Mouse (Mus musculus) embryo, embryonic 11.5 days (tissue): ENCODE data around the gene Ncf1.

ENCODE experiments used
- DNase-seq: peaks from one replicate; pipeline ENCODE4 v3.0.0-alpha.2; 2012; ENCODE audit warnings: low read depth, low spot score

The Ncf1 gene

DNA sequence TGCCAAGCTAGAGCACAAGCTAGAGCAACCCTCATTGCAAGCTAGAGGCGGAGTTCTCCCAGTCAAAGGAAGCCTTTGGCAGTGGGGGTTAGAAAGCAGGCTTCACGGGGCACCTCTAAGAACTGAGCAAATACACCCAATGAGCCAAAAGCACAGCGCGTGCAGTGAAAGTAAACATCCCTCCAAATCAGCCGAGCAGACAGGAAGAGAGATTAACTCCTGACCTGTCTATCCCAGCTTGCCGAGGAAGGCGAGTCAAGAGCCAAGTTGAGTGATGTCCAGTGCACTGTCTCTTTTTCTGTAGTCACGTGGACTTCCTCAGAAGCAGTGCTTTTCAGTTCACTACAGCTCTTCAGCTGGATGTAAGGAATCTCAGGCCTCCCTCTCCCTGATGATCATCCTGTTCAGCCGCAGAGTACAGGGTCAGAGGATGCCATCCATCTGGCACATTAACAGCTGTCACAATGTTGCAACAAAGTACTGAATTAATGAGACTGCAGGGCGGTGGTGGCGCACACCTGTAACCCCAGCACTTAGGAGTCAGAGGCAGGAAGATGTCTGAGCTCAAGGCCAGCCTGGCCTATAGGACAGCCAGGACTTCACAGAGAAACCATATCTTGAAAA lies 19.4 kb downstream of the Ncf1 start:
- DNase-seq = no peak

DNA sequence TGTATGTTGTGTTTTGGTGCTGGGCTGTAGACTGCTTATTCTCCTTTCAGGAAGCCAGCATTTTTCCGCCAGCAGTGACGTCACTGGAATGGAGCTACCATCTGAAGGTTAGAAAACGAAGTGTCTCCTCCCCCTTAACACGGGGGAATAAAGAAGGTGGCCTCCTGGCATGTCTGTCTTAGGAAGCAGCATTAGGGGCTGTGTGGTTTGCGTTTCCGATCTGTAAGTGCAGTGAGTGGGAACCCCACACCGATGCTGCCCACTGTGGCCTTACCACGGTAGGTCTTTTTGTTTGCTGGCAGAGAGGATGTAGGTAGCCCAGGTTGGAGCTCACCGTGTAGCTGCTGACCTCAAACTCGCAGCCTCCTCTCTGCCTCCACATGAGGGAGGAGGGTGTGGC lies 22.7 kb downstream of the Ncf1 start:
- no peak for DNase-seq

DNA sequence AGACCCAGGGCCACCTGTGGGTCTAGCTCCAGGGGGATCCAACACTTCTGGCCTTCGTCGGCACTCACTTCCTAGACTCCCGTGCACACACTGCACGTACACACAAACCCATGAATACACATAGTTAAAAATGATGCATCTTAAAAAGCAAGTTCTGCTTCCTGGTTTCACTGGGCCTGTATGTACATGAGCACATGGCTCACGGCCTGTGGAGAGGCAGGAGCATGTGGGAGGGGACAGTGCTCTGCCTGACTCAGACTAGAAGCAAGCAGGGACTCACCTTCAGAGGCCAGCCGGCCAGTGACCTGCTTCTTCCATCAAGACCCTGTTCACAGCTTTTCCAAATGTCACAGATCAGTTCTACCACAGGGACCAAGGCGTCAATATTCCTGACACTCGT lies 35.8 kb downstream of the Ncf1 start:
- DNase-seq = no peak

DNA sequence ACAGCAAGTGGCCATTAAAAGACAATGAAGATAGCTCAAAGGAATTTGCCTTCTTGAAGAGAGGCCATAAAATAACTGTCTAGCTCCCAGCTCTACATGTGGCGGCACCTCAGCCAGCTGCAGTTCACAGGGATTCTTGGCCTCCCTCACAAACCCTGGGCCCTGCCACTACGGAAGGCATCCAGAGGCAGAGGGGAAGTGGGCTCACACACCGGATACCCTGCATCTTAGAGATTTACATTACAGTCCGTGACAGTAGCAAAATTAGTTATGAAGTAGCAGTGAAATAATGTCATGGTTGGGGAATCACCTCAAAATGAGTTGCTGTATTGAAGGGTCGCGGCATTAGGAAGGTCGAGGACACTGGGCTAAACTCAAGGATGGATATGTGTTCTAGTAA lies 40.9 kb downstream of the Ncf1 start:
- no peak for DNase-seq

DNA sequence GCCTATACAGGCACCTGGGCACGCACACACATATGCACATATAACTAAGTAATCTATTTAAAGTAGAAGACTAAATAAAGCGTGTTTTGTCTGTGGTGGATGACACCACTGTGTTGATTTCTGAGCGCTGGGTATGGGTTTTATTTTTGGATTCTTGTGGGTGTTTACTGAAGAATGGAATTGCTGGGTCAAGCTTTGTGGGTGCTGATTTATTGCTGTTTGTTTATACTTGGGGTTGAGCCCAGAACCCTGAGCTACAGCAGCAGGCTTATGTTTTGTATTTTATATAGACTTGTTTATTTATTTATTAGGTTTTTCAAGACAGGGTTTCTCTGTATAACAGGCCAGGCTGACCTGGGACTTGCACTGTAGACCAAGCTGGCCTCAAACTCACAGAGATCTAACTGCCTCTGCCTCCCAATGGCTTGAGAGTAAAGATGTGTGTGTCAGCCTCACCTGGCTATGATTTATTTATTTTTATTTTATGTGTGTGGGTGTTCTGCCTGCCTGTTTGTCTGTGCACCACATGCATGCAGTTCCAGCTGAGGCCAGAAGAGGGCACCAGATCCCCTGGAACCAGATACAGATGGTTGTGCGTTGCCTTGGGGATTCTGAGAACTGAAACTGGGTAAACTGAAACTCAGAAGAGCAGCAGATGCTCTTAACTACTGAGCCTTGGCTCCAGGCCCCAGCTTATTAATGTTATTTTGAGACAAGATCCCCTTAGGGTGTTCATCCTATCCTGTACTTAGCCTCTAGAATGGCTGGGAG lies 42.3 kb downstream of the Ncf1 start:
- peak; percentile 42 for DNase-seq

DNA sequence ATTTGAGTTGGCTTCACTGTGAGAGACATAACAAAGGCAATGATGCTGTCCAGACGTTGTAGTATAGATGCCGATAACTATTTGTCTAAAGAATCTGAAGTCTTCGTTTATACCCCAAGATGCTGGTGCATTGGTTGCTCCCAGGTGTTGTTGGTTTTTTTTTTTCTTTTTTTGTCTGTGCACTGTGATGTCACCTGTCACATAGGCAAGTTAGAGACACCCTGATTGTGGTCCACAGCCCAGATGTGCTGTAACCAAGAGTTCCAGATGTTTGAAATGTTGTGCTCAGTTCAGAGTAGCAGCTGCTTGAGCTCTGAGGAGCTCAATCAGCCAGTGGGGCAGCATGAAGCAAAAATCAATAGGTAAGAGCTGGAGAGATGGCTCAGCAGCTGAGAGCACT lies 43.4 kb downstream of the Ncf1 start:
- DNase-seq = no peak

DNA sequence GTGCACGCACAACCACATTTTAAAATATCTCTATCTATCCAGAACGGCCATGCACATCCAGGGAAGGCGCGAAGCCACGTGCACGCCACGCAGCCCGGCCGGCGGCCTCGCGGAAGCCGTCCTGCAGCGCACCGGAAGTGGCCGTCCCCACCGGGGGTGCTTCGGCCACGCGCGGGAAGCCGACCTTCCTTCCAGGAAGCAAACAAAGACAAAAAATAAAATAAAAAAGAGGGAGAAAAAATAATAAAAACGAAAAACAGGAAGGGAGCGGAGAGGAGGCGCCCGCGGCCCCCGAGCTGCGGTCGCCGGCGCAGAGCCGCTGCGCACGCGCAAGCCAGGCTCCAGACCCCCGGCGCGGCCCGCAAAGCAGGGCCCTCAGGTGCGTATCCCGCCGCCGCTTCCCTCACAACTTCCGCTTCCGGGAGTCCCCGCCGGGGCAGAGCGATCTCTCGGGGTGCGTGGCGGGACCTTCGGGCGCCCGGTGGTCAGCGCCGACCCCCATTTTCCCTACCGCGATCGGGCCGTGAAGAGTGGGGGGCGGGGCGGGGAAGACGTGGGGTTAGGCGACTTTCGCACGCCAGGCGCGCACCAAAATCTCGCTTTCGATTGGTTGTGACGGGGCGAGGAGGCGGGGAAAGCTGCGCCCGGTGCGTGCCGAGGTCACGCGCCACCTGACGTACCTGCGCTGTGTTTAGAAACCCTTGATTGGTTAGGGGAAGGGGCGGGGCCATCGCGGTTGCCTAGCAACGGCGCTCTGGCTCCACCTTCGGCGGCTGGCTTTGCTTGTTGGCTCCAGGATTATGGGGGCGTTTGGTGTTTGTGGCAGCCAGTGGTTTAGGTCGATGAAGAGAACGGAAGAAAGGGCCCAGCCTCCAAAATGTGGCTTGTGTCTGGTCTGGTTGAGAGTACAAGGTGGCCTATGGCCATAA lies 45.3 kb downstream of the Ncf1 start, which contains the start of gene Gtf2ird2:
Gene Gtf2ird2, plus strand, starts transcription at position 140 of the 929 bp plus-strand sequence.
- DNase-seq = peak; percentile 98

DNA sequence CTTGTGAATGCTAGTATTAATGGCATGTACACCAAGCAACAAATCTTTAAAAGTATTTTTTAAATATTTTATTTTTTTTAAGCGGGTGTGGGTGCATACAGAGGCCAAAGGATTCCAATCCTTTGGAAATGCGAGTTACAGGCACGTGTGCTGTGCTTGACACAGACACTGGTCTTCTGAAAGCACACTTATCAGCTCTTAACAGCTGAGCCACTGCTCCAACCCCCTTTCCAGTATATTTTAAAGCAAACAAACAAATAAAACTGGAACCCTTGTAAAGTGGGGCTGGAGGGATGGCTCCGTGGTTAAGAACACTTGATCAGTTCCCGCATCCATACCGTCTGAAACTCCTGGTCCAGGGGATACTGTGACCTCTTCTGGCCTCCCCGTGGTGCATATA lies 46.3 kb downstream of the Ncf1 start:
- DNase-seq = no peak

DNA sequence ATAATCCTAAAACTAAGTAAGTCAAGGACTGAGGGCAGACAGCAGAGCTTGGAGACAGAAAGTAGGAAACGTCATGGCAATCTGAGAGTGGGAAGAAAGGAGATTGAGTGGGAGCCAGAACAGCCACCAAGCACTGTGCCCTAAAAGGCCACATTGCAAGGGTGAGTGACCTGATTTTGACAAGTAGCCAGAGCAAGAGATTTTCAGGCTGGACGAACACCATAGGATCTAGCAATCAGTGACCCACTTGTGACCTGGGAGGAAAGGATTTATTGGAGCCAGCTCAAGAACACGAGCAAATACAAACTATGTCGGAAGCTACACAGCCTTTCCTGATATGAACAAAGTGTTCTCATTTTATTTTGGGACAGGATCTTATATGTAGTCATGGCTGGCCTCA lies 46.7 kb downstream of the Ncf1 start:
- DNase-seq = no peak

DNA sequence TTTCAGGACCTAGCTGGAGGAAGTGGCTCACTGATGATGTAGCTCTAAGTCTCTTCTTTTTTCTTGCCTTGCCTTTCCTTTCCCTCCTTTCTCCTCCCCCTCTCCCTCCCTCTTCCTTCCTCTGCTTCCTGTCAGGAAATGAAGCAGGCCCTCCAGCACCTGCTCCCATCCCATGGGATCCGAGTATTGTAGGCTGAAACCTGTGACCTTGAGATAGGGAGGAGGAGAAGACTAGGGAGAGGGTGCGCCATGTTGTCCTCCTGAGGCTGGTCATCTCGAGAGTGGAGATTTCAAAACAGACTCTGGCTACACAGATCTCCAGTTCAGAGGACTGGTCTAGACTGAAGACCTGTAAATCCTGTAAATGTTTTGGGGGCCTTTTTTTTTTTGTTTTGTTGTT lies 47.3 kb downstream of the Ncf1 start:
- no peak for DNase-seq

DNA sequence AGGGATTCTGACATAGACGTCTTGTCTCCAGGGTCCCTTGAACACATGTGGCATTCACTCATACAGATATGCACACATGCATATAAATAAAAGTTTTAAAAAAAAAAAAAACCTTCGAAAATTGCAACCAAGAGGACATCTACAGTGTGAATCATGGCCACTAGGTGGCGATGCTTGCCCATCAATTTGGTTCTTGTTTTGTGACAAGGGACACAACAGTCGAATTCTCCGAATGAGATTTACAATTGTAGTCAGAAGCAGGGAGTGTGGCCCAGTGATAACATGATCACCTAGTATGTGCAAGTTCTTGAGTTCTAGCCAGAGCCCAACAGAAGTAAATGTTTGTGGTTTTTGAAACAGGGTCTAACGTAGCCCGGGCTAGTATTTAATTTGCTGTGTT lies 49.6 kb downstream of the Ncf1 start:
- DNase-seq = peak; percentile 78

DNA sequence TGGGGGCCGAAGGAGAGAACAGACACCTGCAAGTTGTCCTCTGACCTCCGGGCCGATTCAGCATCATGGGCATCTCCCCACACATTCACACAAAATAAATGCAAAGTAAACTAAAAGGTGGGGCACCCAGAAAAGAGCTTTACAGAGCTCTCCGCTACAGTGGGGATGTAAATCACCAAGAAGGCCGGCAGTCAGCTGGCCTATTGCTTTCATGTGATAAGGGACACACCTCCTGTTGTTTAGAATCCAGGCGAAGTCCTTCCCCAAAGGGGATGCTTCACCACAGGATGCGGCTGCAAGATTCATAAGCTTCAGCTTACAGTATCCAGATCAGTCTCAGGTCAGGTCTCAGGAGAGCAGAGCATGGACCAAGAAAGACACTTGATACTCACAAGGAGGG lies 50.9 kb downstream of the Ncf1 start:
- no peak for DNase-seq

DNA sequence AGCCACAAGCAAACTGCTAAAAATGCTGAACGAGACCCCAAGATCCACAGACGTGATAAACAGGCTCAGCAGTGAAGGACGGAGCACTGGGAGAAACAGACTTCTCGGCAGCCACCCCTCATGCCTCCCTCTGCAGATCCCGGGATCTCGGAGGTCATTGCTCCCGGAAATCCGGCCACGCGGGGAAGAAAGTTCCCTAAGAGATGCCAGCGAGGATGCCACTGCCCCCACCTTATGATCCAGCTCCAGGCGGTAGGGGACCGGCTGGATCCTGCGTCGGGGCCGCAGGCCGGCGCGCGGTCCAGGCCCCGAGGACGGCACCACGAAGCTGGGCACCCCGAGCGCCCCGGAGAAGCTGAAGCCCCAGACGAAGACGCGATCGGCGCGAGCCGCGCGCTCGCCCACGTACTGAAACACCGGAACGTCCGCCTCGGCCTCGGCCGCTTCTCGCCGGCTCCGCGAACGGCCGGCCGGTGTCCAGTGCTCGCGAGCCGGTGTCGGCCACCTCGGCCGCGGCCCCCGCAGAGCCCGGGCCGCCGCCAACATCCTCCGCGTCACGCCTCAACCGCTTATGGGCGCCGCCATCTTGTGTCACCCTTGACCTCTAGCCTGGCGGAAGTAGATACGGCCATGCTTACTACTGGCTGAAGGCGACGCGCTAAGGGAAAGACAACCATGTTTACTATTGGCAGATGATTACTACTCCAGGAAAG lies 53.1 kb downstream of the Ncf1 start, which contains the start of gene Rcc1l:
Gene Rcc1l, minus strand, starts transcription at position 606 of the 713 bp plus-strand sequence.
- peak; percentile 84 for DNase-seq

DNA sequence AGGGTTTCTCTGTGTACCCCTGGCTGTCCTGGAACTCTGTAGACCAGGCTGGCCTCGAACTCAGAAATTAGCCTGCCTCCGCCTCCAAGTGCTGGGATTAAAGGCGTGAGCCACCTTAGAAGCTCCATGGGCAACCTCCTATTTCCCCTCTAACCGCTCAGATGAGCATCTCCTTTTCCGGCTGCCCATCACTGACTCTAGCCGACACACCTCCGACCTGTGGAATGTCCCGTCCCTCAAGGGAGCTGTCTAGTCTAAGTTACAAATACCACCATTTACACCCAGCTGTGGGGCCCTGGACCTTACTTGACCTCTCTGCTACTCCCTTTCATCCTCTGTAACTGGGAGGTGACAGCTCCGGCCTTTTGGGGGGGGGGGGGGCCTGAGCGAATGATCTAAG lies 53.7 kb downstream of the Ncf1 start:
- no peak for DNase-seq

DNA sequence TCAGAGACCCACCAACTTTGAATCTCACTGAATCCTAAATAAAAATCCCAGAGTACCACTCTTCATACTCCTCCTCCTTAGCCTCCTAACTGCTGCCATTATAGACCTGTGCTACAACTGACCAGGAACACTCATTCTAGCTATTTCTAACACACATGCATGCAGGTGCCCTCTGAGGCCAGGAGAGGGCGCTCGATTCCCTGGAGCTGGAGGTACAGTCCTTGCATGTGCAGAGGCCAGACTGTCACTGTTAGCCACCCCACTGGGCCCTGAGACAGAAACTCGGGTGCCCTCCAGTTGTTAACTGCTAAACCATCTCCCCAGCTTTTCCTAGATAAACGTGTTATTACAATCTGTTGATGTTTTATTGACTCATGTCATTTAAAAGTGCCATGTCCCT lies 56.2 kb downstream of the Ncf1 start:
- no peak for DNase-seq

DNA sequence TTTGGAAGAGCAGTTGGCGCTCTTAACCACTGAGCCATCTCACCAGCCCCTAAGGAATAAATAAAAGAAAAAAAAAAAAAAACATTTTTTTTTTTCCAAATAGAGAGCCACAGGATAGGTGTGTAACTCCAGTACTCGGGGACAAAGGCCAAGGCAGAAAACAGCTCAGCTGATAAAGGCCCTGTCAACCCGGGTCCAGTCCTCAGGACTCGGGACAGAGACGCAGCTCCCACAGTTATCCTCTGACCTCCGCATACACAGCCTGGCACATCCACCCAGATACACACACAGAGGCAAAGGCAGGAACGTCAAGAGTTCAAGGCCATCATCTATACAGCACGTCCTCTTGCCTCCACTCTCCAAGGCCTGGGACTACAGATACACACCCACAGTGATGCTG lies 59.3 kb downstream of the Ncf1 start:
- DNase-seq = no peak
